Mouse (Mus musculus) myocyte (in vitro differentiated cells): ENCODE data around the gene Syndig1. TPM values are rescaled to one million over a fixed set of nuclear protein-coding genes. Genes with fewer than 3 reads are reported as not detected.

Experiments
- H3K27me3 ChIP-seq: one replicate; pipeline ENCODE4 v1.6.1; 2011; ENCODE audit not compliant: control insufficient read depth, insufficient read depth, insufficient read length
- H3K36me3 ChIP-seq: one replicate; pipeline ENCODE4 v1.6.1; 2011; ENCODE audit not compliant: control insufficient read depth, insufficient read depth
- H3K4me2 ChIP-seq: one replicate; pipeline ENCODE4 v1.6.1; 2011; ENCODE audit warnings: low read depth, control low read depth
- H3K4me3 ChIP-seq: one replicate; pipeline ENCODE4 v1.5.1; 2011; ENCODE audit warnings: mild to moderate bottlenecking, control low read depth, moderate library complexity
- H3K79me2 ChIP-seq: one replicate; pipeline ENCODE4 v1.6.1; 2011; ENCODE audit not compliant: control insufficient read depth, insufficient read depth
- H3ac ChIP-seq: one replicate; pipeline ENCODE4 v1.6.1; 2011; ENCODE audit not compliant: control insufficient read depth, insufficient read length
- CEBPB ChIP-seq: IDR thresholded peaks from 2 replicates; pipeline ENCODE4 v1.6.1; 2011; ENCODE audit warnings: mild to moderate bottlenecking, moderate library complexity; ENCODE audit not compliant: poor library complexity, insufficient read depth, severe bottlenecking
- E2F4 ChIP-seq: IDR thresholded peaks from one replicate; pipeline ENCODE4 v1.6.1; 2011; ENCODE audit warnings: mild to moderate bottlenecking, control low read depth, moderate library complexity; ENCODE audit not compliant: insufficient read depth
- MAX ChIP-seq: IDR thresholded peaks from one replicate; pipeline ENCODE4 v1.6.1; 2011; ENCODE audit warnings: low read depth, mild to moderate bottlenecking, control low read depth
- MYOD1 ChIP-seq, 3 experiments: IDR thresholded peaks; one replicate each; pipeline ENCODE4 v1.6.1; 2011; ENCODE audit warnings: control low read depth in 2 of 3, low read depth in 2 of 3, mild to moderate bottlenecking in 2 of 3, moderate library complexity in 1 of 3; ENCODE audit not compliant: insufficient read length in 2 of 3, control insufficient read depth in 1 of 3
- MYOG ChIP-seq, 3 experiments: IDR thresholded peaks; one replicate each; pipeline ENCODE4 v1.6.1; 2011; ENCODE audit warnings: control low read depth in 2 of 3, low read depth in 2 of 3, mild to moderate bottlenecking in 2 of 3; ENCODE audit not compliant: insufficient read length in 2 of 3, control insufficient read depth in 1 of 3, insufficient read depth in 1 of 3
- POLR2A ChIP-seq: IDR thresholded peaks from one replicate; pipeline ENCODE4 v1.6.1; 2011; ENCODE audit warnings: low read depth, mild to moderate bottlenecking, control low read depth, moderate library complexity; ENCODE audit not compliant: insufficient read length
- POLR2AphosphoS2 ChIP-seq: IDR thresholded peaks from one replicate; pipeline ENCODE4 v1.6.1; 2011; ENCODE audit warnings: low read depth, control low read depth; ENCODE audit not compliant: insufficient read length
- REST ChIP-seq: IDR thresholded peaks from one replicate; pipeline ENCODE4 v1.6.1; 2011; ENCODE audit warnings: mild to moderate bottlenecking, control low read depth, moderate library complexity; ENCODE audit not compliant: insufficient read depth, insufficient read length
- SRF ChIP-seq: IDR thresholded peaks from one replicate; pipeline ENCODE4 v1.6.1; 2011; ENCODE audit warnings: low read depth; ENCODE audit not compliant: control insufficient read depth, insufficient read length
- TCF12 ChIP-seq: IDR thresholded peaks from one replicate; pipeline ENCODE4 v1.6.1; 2011; ENCODE audit warnings: mild to moderate bottlenecking, control low read depth; ENCODE audit not compliant: poor library complexity, insufficient read depth, severe bottlenecking
- TCF3 ChIP-seq: IDR thresholded peaks from one replicate; pipeline ENCODE4 v1.6.1; 2011; ENCODE audit warnings: low read depth, control low read depth; ENCODE audit not compliant: insufficient read length
- USF1 ChIP-seq: IDR thresholded peaks from one replicate; pipeline ENCODE4 v1.6.1; 2011; ENCODE audit warnings: low read depth, mild to moderate bottlenecking, control low read depth, moderate library complexity
- polyA plus RNA-seq: library from polyadenylated mRNA; unstranded; fragments of >200 nt; fragmentation: generic; extraction: Trizol; gene quantifications from one replicate; pipeline ENCODE4 v1.2.1, GENCODE M21; 2012; ENCODE audit warnings: missing spikeins

Syndig1 gene
- polyA plus RNA-seq, 1 experiment = not detected

GRCm38 (mm10) chr2:149870496-149870895 lies 41.5 kb downstream of the Syndig1 start:
- Histone ChIP-seq H3K4me2 (no peak overlapping the region), H3K4me3 (no peak overlapping the region), H3K36me3 (no peaks in the 10 kb centered on the region), H3K27me3 (no peaks in the 10 kb centered on the region), H3ac (no peak overlapping the region), H3K79me2 (no peaks in the 10 kb centered on the region)
- TF ChIP-seq TCF12 (no peak), REST (no peak), MYOG (IDR thresholded peaks at IDR 0.05; ENCODE audit: control insufficient read depth in 1 of 3, insufficient read depth in 1 of 3, insufficient read length in 2 of 3, low read depth in 2 of 3) (no peak), SRF (no peak), CEBPB (no peak), MYOD1 (IDR thresholded peaks at IDR 0.05; ENCODE audit: control insufficient read depth in 1 of 3, insufficient read length in 2 of 3, low read depth in 2 of 3) (no peak)

- Histone ChIP-seq H3K79me2 (no peaks in the 10 kb centered on the region), H3ac (no peak overlapping the region), H3K4me3 (no peak overlapping the region), H3K27me3 (no peaks in the 10 kb centered on the region), H3K4me2 (no peak overlapping the region), H3K36me3 (no peaks in the 10 kb centered on the region)
- TF ChIP-seq MYOD1 (IDR thresholded peaks at IDR 0.05; ENCODE audit: control insufficient read depth in 1 of 3, insufficient read length in 2 of 3, low read depth in 2 of 3) (no peak), SRF (no peak), TCF3 (no peak)
These were observed 43.5 kb downstream of the Syndig1 start for GRCm38 (mm10) chr2:149872496-149872895.

- Histone ChIP-seq H3K4me2 (no peak overlapping the region), H3K27me3 (no peaks in the 10 kb centered on the region), H3K36me3 (no peaks in the 10 kb centered on the region), H3K4me3 (no peak overlapping the region), H3K79me2 (no peaks in the 10 kb centered on the region), H3ac (no peak overlapping the region)
- TF ChIP-seq MYOD1 (IDR thresholded peaks at IDR 0.05; ENCODE audit: control insufficient read depth in 1 of 3, insufficient read length in 2 of 3, low read depth in 2 of 3) (no peak), E2F4 (no peak), TCF12 (no peak), CEBPB (no peak), TCF3 (no peak), POLR2AphosphoS2 (no peak), MYOG (IDR thresholded peaks at IDR 0.05; ENCODE audit: control insufficient read depth in 1 of 3, insufficient read depth in 1 of 3, insufficient read length in 2 of 3, low read depth in 2 of 3) (no peak), USF1 (no peak), SRF (no peak), MAX (no peak), POLR2A (no peak)
These were observed 44.3 kb downstream of the Syndig1 start for GRCm38 (mm10) chr2:149873346-149873745.

- no peak overlapping the region for H3K4me2 ChIP-seq
- no peaks in the 10 kb centered on the region for H3K36me3 ChIP-seq
- TF ChIP-seq POLR2AphosphoS2 (no peak), CEBPB (no peak), MYOG (IDR thresholded peaks at IDR 0.05; ENCODE audit: control insufficient read depth in 1 of 3, insufficient read depth in 1 of 3, insufficient read length in 2 of 3, low read depth in 2 of 3) (no peak), TCF12 (no peak), USF1 (no peak), MAX (no peak), POLR2A (no peak), REST (no peak), MYOD1 (IDR thresholded peaks at IDR 0.05; ENCODE audit: control insufficient read depth in 1 of 3, insufficient read length in 2 of 3, low read depth in 2 of 3) (no peak), TCF3 (no peak), E2F4 (no peak), SRF (no peak)
- no peak overlapping the region for H3K4me3 ChIP-seq
- H3K27me3 ChIP-seq = no peaks in the 10 kb centered on the region
- H3ac ChIP-seq = no peak overlapping the region
- no peaks in the 10 kb centered on the region for H3K79me2 ChIP-seq
These were observed 48.9 kb downstream of the Syndig1 start for GRCm38 (mm10) chr2:149877954-149878353.

GRCm38 (mm10) chr2:149887634-149888033 lies 58.6 kb downstream of the Syndig1 start:
- Histone ChIP-seq H3K36me3 (no peaks in the 10 kb centered on the region), H3K27me3 (no peaks in the 10 kb centered on the region), H3K79me2 (no peaks in the 10 kb centered on the region), H3K4me3 (no peak overlapping the region), H3ac (no peak overlapping the region), H3K4me2 (no peak overlapping the region)
- TF ChIP-seq POLR2AphosphoS2 (no peak), TCF3 (no peak), REST (no peak), POLR2A (no peak), MYOD1 (IDR thresholded peaks at IDR 0.05; ENCODE audit: control insufficient read depth in 1 of 3, insufficient read length in 2 of 3, low read depth in 2 of 3) (no peak), TCF12 (no peak), CEBPB (no peak), E2F4 (no peak), USF1 (no peak), MYOG (IDR thresholded peaks at IDR 0.05; ENCODE audit: control insufficient read depth in 1 of 3, insufficient read depth in 1 of 3, insufficient read length in 2 of 3, low read depth in 2 of 3) (no peak), SRF (no peak)
